Mouse (Mus musculus) erythroblast, embryonic 14.5 days (primary cell): Measurements from ENCODE around the gene Plcg2. TPM values are rescaled to one million over a fixed set of nuclear protein-coding genes. Genes with fewer than 3 reads are reported as not detected.
A peak's percentile ranks its signal among the peaks of the same experiment; 100 is the strongest.

Source experiments
- H3K27me3 ChIP-seq: 2 replicates; pipeline ENCODE4 v1.6.1; 2012; ENCODE audit warnings: inconsistent platforms; ENCODE audit not compliant: control insufficient read depth
- H3K36me3 ChIP-seq: 2 replicates; pipeline ENCODE4 v1.6.1; 2012; ENCODE audit warnings: mild to moderate bottlenecking, inconsistent platforms; ENCODE audit not compliant: control insufficient read depth
- H3K4me1 ChIP-seq: 2 replicates; pipeline ENCODE4 v1.6.1; 2012; ENCODE audit warnings: inconsistent platforms; ENCODE audit not compliant: control insufficient read depth
- H3K4me3 ChIP-seq: replicated peaks from 2 replicates; pipeline ENCODE3; 2012; ENCODE audit warnings: moderate library complexity, mild to moderate bottlenecking, inconsistent platforms
- H3K9me3 ChIP-seq: 2 replicates; pipeline ENCODE4 v1.6.1; 2012; ENCODE audit warnings: low read length, inconsistent platforms, mixed read lengths; ENCODE audit not compliant: control insufficient read depth
- GATA1 ChIP-seq: IDR thresholded peaks from 2 replicates; pipeline ENCODE4 v1.6.1; 2012; ENCODE audit warnings: low read length, inconsistent platforms, mixed read lengths
- TAL1 ChIP-seq: IDR thresholded peaks from 3 replicates; pipeline ENCODE4 v1.6.1; 2012; ENCODE audit warnings: low read length, inconsistent platforms, mixed read lengths
- polyA plus RNA-seq: library from polyadenylated mRNA; stranded (reverse); fragments of >175 nt; gene quantifications from 2 replicates; pipeline ENCODE4 v1.2.3, GENCODE M21; 2012

Gene Plcg2
- polyA plus RNA-seq, result 0.07 TPM in 2 replicates

GRCm38 (mm10) chr8:117498179-117498914, at the start of gene Plcg2:
Gene Plcg2 (plus strand): TSS chr8:117498291.
- peak within 1 kb of the TSS; percentile 46 for H3K4me3 ChIP-seq
- TF ChIP-seq GATA1 (no peak), TAL1 (no peak)
- peaks cover 35% of the 10 kb centered on the region for H3K27me3 ChIP-seq
- H3K9me3 ChIP-seq, result no peaks in the 10 kb centered on the region
- H3K4me1 ChIP-seq, result peaks cover 10% of the 10 kb centered on the region
- H3K36me3 ChIP-seq, result no peaks in the 10 kb centered on the region

- Histone ChIP-seq H3K36me3 (peaks cover 99% of the 10 kb centered on the region), H3K4me1 (no peaks in the 10 kb centered on the region), H3K4me3 (no peak overlapping the region), H3K9me3 (no peaks in the 10 kb centered on the region), H3K27me3 (no peaks in the 10 kb centered on the region)
- TF ChIP-seq TAL1 (no peak), GATA1 (no peak)
Observed at GRCm38 (mm10) chr8:117451072-117451471, 47.0 kb upstream of the Plcg2 start.

GRCm38 (mm10) chr8:117453974-117454373, 44.1 kb upstream of the Plcg2 start:
- Histone ChIP-seq H3K36me3 (peaks cover 100% of the 10 kb centered on the region), H3K9me3 (no peaks in the 10 kb centered on the region), H3K4me3 (no peak overlapping the region), H3K27me3 (no peaks in the 10 kb centered on the region), H3K4me1 (no peaks in the 10 kb centered on the region)
- TF ChIP-seq GATA1 (no peak), TAL1 (no peak)

DNA sequence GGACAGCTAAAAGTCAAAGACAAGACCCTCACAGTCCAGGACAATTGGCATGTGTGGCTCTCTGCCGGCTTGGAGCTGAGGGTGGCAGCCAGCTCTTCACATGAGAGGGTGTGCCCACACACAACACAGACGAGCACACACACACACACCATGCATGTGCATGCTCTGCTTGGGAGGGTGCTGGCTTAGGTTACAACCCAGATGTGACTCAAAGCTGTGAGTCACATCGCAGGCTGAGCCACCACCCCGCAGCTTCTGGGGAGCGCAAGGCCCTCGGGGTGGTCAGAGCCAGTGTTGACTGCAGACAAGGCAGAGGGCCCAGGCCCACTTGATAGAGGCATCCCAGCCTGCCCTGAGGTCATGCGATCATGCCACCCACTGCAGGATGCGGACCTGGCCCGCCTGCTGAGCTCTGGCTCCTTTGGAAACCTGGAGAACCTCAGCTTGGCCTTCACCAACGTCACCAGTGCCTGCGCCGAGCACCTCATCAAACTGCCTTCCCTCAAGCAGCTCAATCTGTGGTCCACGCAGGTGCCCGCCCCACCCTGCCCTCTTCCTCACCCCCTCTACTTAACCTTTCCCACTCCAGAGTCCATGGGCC, 43.5 kb upstream of the Plcg2 start:
- H3K27me3 ChIP-seq, result no peaks in the 10 kb centered on the region
- no peaks in the 10 kb centered on the region for H3K4me1 ChIP-seq
- H3K36me3 ChIP-seq, result peaks cover 96% of the 10 kb centered on the region
- no peak overlapping the region for H3K4me3 ChIP-seq
- TF ChIP-seq TAL1 (no peak), GATA1 (no peak)
- no peaks in the 10 kb centered on the region for H3K9me3 ChIP-seq

DNA sequence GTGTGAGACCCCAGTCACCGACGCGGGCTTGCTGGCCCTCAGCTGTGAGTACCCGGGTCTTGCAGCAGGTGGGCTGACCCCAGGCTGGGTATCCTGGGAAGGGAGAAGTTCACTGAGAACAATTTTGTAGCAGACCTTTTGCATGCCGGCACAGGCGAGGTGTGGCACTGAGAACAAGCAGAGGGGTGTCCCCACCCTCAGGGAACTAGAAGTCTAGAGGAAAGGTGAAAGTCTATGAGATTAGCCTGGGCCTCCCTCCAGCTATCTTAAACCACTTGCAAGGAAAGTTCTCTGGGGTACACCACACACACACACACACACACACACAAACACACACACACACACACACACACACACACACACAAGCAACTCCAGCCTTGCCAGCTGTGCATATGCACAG, 42.4 kb upstream of the Plcg2 start:
- H3K36me3 ChIP-seq, result peaks cover 91% of the 10 kb centered on the region
- H3K4me1 ChIP-seq, result no peaks in the 10 kb centered on the region
- TF ChIP-seq TAL1 (no peak), GATA1 (no peak)
- H3K4me3 ChIP-seq, result no peak overlapping the region
- H3K27me3 ChIP-seq, result no peaks in the 10 kb centered on the region
- H3K9me3 ChIP-seq, result no peaks in the 10 kb centered on the region

DNA sequence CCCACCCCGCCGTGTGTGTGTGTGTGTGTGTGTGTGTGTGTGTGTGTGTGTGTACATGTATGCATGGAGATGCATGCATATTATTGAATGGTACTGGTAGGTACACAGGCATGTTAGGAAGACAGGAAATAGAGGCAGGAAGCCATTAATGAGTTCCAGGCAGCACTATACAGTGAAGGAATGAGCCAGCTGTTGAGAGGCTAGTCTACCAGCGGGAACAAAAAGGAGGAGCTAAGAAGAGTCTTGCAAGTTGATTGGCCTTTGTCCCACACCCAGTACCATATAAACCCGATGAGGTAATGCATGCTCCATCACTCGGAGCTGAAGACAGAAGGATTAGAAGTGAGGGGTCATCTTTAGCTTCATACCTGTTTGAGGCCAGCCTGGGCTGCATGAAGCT, 39.7 kb upstream of the Plcg2 start:
- Histone ChIP-seq H3K36me3 (peaks cover 65% of the 10 kb centered on the region), H3K9me3 (no peaks in the 10 kb centered on the region), H3K27me3 (no peaks in the 10 kb centered on the region), H3K4me1 (no peaks in the 10 kb centered on the region; the same call in 1 of the 2 replicates), H3K4me3 (no peak overlapping the region)
- TF ChIP-seq GATA1 (no peak), TAL1 (no peak)

- Histone ChIP-seq H3K9me3 (peaks cover 4% of the 10 kb centered on the region), H3K36me3 (peaks cover 22% of the 10 kb centered on the region), H3K27me3 (no peaks in the 10 kb centered on the region), H3K4me1 (peaks cover 3% of the 10 kb centered on the region), H3K4me3 (no peak overlapping the region)
- TF ChIP-seq TAL1, result no peak
- no peak for TF ChIP-seq GATA1
Observed at GRCm38 (mm10) chr8:117462701-117463284, 35.3 kb upstream of the Plcg2 start.

DNA sequence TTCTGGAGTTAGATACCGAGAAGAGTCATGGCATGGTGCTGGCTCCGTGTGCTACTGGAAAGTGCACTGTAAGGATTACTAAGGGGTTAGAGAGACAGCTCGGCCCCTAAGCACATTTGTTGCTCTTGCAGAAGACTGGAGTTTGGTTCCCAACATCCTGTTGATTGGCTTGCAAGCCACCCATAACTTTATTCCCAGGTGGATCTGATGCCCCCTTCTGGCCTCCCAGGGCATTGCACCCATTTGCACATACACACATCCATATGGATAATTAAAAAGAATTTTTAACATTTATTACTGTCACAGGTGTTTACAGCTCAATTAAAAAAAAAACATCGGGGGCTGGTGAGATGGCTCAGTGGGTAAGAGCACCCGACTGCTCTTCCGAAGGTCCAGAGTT, 33.6 kb upstream of the Plcg2 start:
- Histone ChIP-seq H3K4me1 (peaks cover 3% of the 10 kb centered on the region), H3K9me3 (peaks cover 4% of the 10 kb centered on the region), H3K36me3 (peaks cover 8% of the 10 kb centered on the region), H3K27me3 (peaks cover 1% of the 10 kb centered on the region), H3K4me3 (no peak overlapping the region)
- TF ChIP-seq TAL1, result no peak
- no peak for TF ChIP-seq GATA1

GRCm38 (mm10) chr8:117465250-117465649, 32.8 kb upstream of the Plcg2 start:
- no peak overlapping the region for H3K4me3 ChIP-seq
- H3K9me3 ChIP-seq, result peaks cover 4% of the 10 kb centered on the region
- peaks cover 5% of the 10 kb centered on the region for H3K36me3 ChIP-seq
- H3K4me1 ChIP-seq, result peaks cover 6% of the 10 kb centered on the region
- TF ChIP-seq GATA1, result no peak
- TF ChIP-seq TAL1, result no peak
- H3K27me3 ChIP-seq, result peaks cover 9% of the 10 kb centered on the region
